Mouse (Mus musculus): ENCODE measurements at regions not wholly inside any gene's neighbourhood (a gene's known extent, or its start where the extent isn't known, plus 50 kb on each side); places are given as distances from the start of the nearest gene placed in this dataset.

DNA sequence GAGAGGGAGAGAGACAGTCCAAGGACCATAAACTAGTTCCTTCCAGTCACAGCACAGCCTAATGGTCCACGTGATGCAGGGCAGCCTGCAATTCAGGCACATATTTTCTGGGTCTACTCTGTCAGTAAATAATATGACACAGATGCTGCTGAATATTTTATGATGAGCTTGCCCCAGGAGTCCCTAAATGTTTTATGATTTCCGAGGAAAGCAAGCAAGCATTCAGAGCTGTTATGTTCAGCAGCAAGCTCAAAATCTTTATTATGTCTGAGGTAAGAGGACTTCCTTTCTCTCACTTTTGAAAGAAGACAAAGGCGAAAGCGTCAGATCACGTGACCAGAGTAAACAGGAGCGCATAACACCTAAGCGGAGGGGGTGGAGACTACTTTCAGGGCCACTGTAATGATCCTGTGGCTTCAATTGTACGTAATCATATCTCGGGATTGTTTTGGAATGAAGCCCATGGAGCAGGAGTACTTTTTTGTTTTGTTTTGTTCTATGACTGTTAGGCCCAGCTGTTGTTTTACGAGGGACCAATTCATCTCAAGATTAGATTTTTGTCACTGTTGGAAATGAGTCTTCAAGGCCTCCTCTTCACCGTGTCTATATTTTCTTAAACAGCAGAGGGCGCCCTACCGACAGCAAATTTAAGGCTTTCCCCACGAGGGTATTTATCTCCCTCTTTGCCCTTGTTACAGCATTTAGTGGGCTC lies 107.8 kb downstream of the Cavin4 start:
- TF ChIP-seq CTCF (IDR thresholded peaks at IDR 0.05; ENCODE audit: low read depth) (peak; percentile 80), EP300 (optimal IDR thresholded peaks at IDR 0.05) (no peak)

All from stomach, postnatal 0 days (tissue).